Mouse (Mus musculus): ENCODE measurements around the gene Unc13d.
"Not testable (repeated sequence)": the region's sequence is repeated elsewhere in the genome, so short reads cannot be mapped to it uniquely, and the experiment has no call there.

The Unc13d gene

GRCm38 (mm10) chr11:116100385-116100784, 22.6 kb upstream of the Unc13d start:
- DNase-seq (ENCODE audit: low spot score): no peak

- DNase-seq (ENCODE audit: low spot score): no peak
These were observed 21.7 kb upstream of the Unc13d start for GRCm38 (mm10) chr11:116099462-116099861.

GRCm38 (mm10) chr11:116098711-116099460, 21.1 kb upstream of the Unc13d start:
- no peak for DNase-seq (ENCODE audit: low spot score)

- DNase-seq (ENCODE audit: low spot score): no peak
These were observed 18.7 kb upstream of the Unc13d start for GRCm38 (mm10) chr11:116096213-116097108.

- no peak for DNase-seq (ENCODE audit: low spot score)
These were observed 17.8 kb upstream of the Unc13d start for GRCm38 (mm10) chr11:116095573-116095972.

GRCm38 (mm10) chr11:116093771-116094565, 16.2 kb upstream of the Unc13d start:
- DNase-seq (ENCODE audit: low spot score): no peak

- not testable (repeated sequence) for DNase-seq (ENCODE audit: low spot score)
These were observed 15.2 kb upstream of the Unc13d start for GRCm38 (mm10) chr11:116092959-116093358.

GRCm38 (mm10) chr11:116091591-116091990, 13.8 kb upstream of the Unc13d start:
- DNase-seq (ENCODE audit: low spot score): no peak

GRCm38 (mm10) chr11:116089545-116089944, 11.8 kb upstream of the Unc13d start:
- no peak for DNase-seq (ENCODE audit: low spot score)

GRCm38 (mm10) chr11:116088741-116089394, 11.1 kb upstream of the Unc13d start:
- no peak for DNase-seq (ENCODE audit: low spot score)

GRCm38 (mm10) chr11:116088188-116088587, 10.4 kb upstream of the Unc13d start:
- no peak for DNase-seq (ENCODE audit: low spot score)

- no peak for DNase-seq (ENCODE audit: low spot score)
These were observed 9.7 kb upstream of the Unc13d start for GRCm38 (mm10) chr11:116087194-116088130.

GRCm38 (mm10) chr11:116086258-116087193, 8.8 kb upstream of the Unc13d start, which contains the start of gene Wbp2:
Wbp2 (minus strand) TSS chr11:116086995.
- peak; percentile 88 for DNase-seq (ENCODE audit: low spot score)

GRCm38 (mm10) chr11:116084166-116084565, 6.4 kb upstream of the Unc13d start:
- no peak for DNase-seq (ENCODE audit: low spot score)

- DNase-seq (ENCODE audit: low spot score): no peak
These were observed 5.4 kb upstream of the Unc13d start for GRCm38 (mm10) chr11:116083096-116083672.

- DNase-seq (ENCODE audit: low spot score): no peak
These were observed 3.3 kb upstream of the Unc13d start for GRCm38 (mm10) chr11:116081081-116081480.

- DNase-seq (ENCODE audit: low spot score): no peak
These were observed 1.8 kb upstream of the Unc13d start for GRCm38 (mm10) chr11:116079511-116079910.

- DNase-seq (ENCODE audit: low spot score): no peak
These were observed 1.0 kb upstream of the Unc13d start for GRCm38 (mm10) chr11:116078676-116079320.
